Mouse (Mus musculus): ENCODE measurements at regions not wholly inside any gene's neighbourhood (a gene's known extent, or its start where the extent isn't known, plus 50 kb on each side); places are given as distances from the start of the nearest gene placed in this dataset.
"Not testable (repeated sequence)": the region's sequence is repeated elsewhere in the genome, so short reads cannot be mapped to it uniquely, and the experiment has no call there.

DNA sequence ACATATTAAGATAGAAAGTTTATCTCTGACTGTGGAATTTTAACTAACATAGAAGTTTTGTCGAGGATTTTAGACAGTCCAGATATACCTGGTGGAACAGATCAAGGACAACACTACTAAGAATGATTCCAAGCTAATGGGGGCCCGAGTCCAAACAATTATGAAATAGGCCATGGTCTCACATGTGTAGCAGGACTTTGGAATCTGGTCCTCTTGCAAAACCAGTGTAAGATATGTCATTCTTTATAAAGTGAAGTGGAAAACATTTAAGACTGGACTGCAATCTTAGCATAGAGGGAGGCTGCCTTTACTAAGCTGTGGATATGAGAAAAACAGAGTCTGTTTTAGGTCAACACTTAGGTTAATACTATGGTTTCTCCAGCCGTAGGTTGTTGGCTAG is 311.2 kb downstream of the Ets1 start:
- H3K36me3 ChIP-seq (ENCODE audit: control insufficient read depth, insufficient read depth, low read length) = no peaks in the 10 kb centered on the region
- no peak overlapping the region for H3K27ac ChIP-seq (replicated peaks; ENCODE audit: low read depth, low read length)
- no peak for TF ChIP-seq POLR2A (IDR thresholded peaks at IDR 0.05; ENCODE audit: borderline replicate concordance, extremely low read depth, insufficient read depth, insufficient read length)
- no peaks in the 10 kb centered on the region for H3K4me1 ChIP-seq (ENCODE audit: control insufficient read depth, insufficient read depth, low read length)
- H3K27me3 ChIP-seq (ENCODE audit: control insufficient read depth, insufficient read depth, low read length) = no peaks in the 10 kb centered on the region
- H3K9me3 ChIP-seq (ENCODE audit: control insufficient read depth, low read length) = no peaks in the 10 kb centered on the region
- no peak overlapping the region for H3K4me3 ChIP-seq (replicated peaks; ENCODE audit: low read length)
- ATAC-seq (ENCODE audit: low FRiP score, low read depth) (no peak), DNase-seq (ENCODE audit: low spot score) (no peak)
- H3K9ac ChIP-seq (ENCODE audit: low read depth, low read length, severe bottlenecking) = no peak overlapping the region
- 86% methylated on average over 3 of the region's 3 CpGs for WGBS
- H3K4me2 ChIP-seq (replicated peaks; ENCODE audit: low read depth, low read length, severe bottlenecking) = no peak overlapping the region

DNA sequence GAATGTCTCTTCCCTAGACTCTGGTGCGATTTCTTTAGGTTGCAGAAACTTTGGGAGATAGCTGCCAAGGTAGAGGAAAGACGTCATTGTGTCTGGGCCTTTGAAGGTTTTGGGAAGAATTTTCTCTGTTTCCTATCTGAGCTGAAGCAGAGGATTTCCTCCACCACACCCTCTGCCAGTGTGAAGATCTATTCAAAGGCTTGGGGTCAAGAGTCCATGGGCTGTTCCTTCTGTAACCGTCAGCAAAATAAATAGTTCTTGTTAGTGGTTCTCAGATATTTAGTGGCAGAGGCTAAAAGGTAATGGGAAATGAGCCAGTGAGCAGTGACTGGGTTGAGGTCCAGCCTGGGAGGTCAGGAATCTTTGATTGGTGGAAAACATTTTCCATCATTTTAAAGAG is 313.0 kb downstream of the Ets1 start:
- H3K36me3 ChIP-seq (ENCODE audit: control insufficient read depth, insufficient read depth, low read length) = no peaks in the 10 kb centered on the region
- TF ChIP-seq POLR2A (IDR thresholded peaks at IDR 0.05; ENCODE audit: borderline replicate concordance, extremely low read depth, insufficient read depth, insufficient read length) = no peak
- no peak for DNase-seq (ENCODE audit: low spot score)
- H3K27me3 ChIP-seq (ENCODE audit: control insufficient read depth, insufficient read depth, low read length) = no peaks in the 10 kb centered on the region
- H3K4me2 ChIP-seq (replicated peaks; ENCODE audit: low read depth, low read length, severe bottlenecking) = no peak overlapping the region
- H3K4me1 ChIP-seq (ENCODE audit: control insufficient read depth, insufficient read depth, low read length) = no peaks in the 10 kb centered on the region
- WGBS = 58% methylated on average over 3 of the region's 3 CpGs
- H3K9ac ChIP-seq (ENCODE audit: low read depth, low read length, severe bottlenecking) = no peak overlapping the region
- no peak overlapping the region for H3K27ac ChIP-seq (replicated peaks; ENCODE audit: low read depth, low read length)
- no peak for ATAC-seq (ENCODE audit: low FRiP score, low read depth)
- H3K4me3 ChIP-seq (replicated peaks; ENCODE audit: low read length) = no peak overlapping the region
- H3K9me3 ChIP-seq (ENCODE audit: control insufficient read depth, low read length) = no peaks in the 10 kb centered on the region

DNA sequence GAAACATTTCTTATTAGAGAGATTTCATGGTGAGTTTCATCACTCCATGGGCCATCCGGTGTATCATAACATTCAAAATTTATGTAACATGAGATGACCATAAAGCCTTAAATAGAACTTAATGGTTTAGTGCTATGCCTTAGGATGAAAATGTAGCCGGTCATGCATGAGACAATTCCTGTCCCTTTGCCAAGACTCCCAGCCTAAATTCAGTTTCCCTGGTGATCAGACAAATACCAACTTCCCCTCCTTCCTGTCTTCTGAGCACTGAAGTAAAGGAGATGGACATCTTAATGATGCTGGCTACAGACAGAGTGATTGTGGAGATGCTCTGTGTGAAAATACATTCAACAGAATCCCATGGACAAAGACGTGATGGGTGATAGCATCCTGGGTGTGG is 322.7 kb downstream of the Ets1 start:
- 74% methylated on average over 3 of the region's 3 CpGs for WGBS
- H3K4me1 ChIP-seq (ENCODE audit: control insufficient read depth, insufficient read depth, low read length) = no peaks in the 10 kb centered on the region
- H3K9ac ChIP-seq (ENCODE audit: low read depth, low read length, severe bottlenecking) = no peak overlapping the region
- ATAC-seq (ENCODE audit: low FRiP score, low read depth) (no peak), DNase-seq (ENCODE audit: low spot score) (no peak)
- no peaks in the 10 kb centered on the region for H3K36me3 ChIP-seq (ENCODE audit: control insufficient read depth, insufficient read depth, low read length)
- no peak for TF ChIP-seq POLR2A (IDR thresholded peaks at IDR 0.05; ENCODE audit: borderline replicate concordance, extremely low read depth, insufficient read depth, insufficient read length)
- H3K9me3 ChIP-seq (ENCODE audit: control insufficient read depth, low read length) = no peaks in the 10 kb centered on the region
- no peak overlapping the region for H3K27ac ChIP-seq (replicated peaks; ENCODE audit: low read depth, low read length)
- H3K4me3 ChIP-seq (replicated peaks; ENCODE audit: low read length) = no peak overlapping the region
- H3K27me3 ChIP-seq (ENCODE audit: control insufficient read depth, insufficient read depth, low read length) = no peaks in the 10 kb centered on the region
- H3K4me2 ChIP-seq (replicated peaks; ENCODE audit: low read depth, low read length, severe bottlenecking) = no peak overlapping the region

DNA sequence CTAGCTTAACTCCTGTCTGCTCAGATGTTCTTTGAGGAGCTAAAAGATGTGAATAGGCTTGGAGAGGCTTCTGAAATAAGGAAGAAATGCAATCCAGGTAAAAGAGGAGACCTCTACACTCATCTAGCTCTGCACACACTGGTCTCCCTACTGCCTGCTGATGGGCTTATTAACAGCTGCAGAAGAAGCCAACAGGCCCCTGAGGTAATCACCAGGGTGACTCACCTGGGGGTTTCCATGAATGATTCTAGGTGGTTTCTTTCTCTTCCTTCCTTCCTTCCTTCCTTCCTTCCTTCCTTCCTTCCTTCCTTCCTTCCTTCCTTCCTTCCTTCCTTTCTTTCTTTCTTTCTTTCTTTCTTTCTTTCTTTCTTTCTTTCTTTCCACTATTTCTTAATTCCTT is 323.4 kb downstream of the Ets1 start:
- not testable (repeated sequence) for H3K4me3 ChIP-seq (replicated peaks; ENCODE audit: low read length); H3K4me1 ChIP-seq (ENCODE audit: control insufficient read depth, insufficient read depth, low read length); DNase-seq (ENCODE audit: low spot score); H3K27me3 ChIP-seq (ENCODE audit: control insufficient read depth, insufficient read depth, low read length); H3K27ac ChIP-seq (replicated peaks; ENCODE audit: low read depth, low read length); H3K4me2 ChIP-seq (replicated peaks; ENCODE audit: low read depth, low read length, severe bottlenecking); H3K36me3 ChIP-seq (ENCODE audit: control insufficient read depth, insufficient read depth, low read length); H3K9me3 ChIP-seq (ENCODE audit: control insufficient read depth, low read length); ATAC-seq (ENCODE audit: low FRiP score, low read depth); H3K9ac ChIP-seq (ENCODE audit: low read depth, low read length, severe bottlenecking)

DNA sequence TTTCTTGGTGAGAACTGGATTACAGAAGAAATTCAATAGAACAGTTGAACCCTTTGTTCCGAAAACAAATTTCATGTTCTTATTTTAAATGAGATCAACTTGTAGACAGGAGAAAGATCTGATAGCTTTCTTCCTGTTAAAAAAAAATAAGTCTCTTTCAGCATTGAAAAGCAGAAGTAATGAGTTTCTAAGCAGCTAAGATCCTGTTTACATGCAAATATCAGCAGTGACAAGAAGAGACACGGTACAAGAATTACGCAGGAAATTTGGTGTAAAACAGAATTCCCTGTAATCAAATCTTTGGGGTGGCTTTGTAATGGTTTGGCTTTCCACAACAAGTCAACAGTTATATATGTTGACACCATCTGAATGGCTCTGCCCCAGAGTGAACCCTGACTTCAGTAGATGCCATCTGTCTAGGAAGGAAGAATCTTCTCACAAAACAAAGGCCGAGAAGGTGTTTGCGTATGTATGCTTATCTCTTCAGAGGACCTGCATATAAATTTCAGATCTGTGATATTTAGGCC is 326.7 kb downstream of the Ets1 start:
- no peak overlapping the region for H3K9ac ChIP-seq (ENCODE audit: low read depth, low read length, severe bottlenecking)
- H3K4me1 ChIP-seq (ENCODE audit: control insufficient read depth, insufficient read depth, low read length) = no peaks in the 10 kb centered on the region
- no peak overlapping the region for H3K4me2 ChIP-seq (replicated peaks; ENCODE audit: low read depth, low read length, severe bottlenecking)
- H3K27me3 ChIP-seq (ENCODE audit: control insufficient read depth, insufficient read depth, low read length) = no peaks in the 10 kb centered on the region
- WGBS = 93% methylated on average over 5 of the region's 5 CpGs
- no peak for DNase-seq (ENCODE audit: low spot score)
- H3K36me3 ChIP-seq (ENCODE audit: control insufficient read depth, insufficient read depth, low read length) = no peaks in the 10 kb centered on the region
- H3K27ac ChIP-seq (replicated peaks; ENCODE audit: low read depth, low read length) = no peak overlapping the region
- ATAC-seq (ENCODE audit: low FRiP score, low read depth) = no peak
- no peaks in the 10 kb centered on the region for H3K9me3 ChIP-seq (ENCODE audit: control insufficient read depth, low read length)
- TF ChIP-seq POLR2A (IDR thresholded peaks at IDR 0.05; ENCODE audit: borderline replicate concordance, extremely low read depth, insufficient read depth, insufficient read length) = no peak
- no peak overlapping the region for H3K4me3 ChIP-seq (replicated peaks; ENCODE audit: low read length)

DNA sequence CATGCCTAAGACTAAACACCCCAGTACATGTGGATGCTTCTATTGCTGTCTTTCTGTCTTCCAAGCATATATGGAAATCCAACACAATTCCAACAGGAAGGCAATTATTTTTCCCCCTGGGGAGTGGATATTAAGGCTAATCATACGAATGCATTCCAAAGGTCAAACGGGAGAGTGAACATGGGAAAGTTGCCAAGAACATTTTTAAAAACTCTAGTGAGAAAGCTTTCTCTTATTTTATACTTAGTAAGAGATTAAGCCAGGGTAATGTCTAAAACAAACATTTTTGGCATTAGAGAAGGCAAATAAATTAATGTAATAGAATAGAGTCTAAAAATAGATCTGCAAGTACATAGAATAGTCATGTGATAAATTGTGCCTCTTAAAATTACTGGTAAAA is 332.4 kb downstream of the Ets1 start:
- no peak for TF ChIP-seq POLR2A (IDR thresholded peaks at IDR 0.05; ENCODE audit: borderline replicate concordance, extremely low read depth, insufficient read depth, insufficient read length)
- DNase-seq (ENCODE audit: low spot score) (peak; percentile 65), ATAC-seq (ENCODE audit: low FRiP score, low read depth) (no peak)
- Histone ChIP-seq H3K9ac (ENCODE audit: low read depth, low read length, severe bottlenecking) (no peak overlapping the region), H3K4me2 (replicated peaks; ENCODE audit: low read depth, low read length, severe bottlenecking) (no peak overlapping the region), H3K27me3 (ENCODE audit: control insufficient read depth, insufficient read depth, low read length) (no peaks in the 10 kb centered on the region), H3K4me1 (ENCODE audit: control insufficient read depth, insufficient read depth, low read length) (peaks cover 26% of the 10 kb centered on the region), H3K36me3 (ENCODE audit: control insufficient read depth, insufficient read depth, low read length) (no peaks in the 10 kb centered on the region), H3K9me3 (ENCODE audit: control insufficient read depth, low read length) (no peaks in the 10 kb centered on the region), H3K4me3 (replicated peaks; ENCODE audit: low read length) (no peak overlapping the region), H3K27ac (replicated peaks; ENCODE audit: low read depth, low read length) (no peak overlapping the region)
- 27% methylated on average over 2 of the region's 2 CpGs for WGBS

All from limb, embryonic 14.5 days (tissue).